ENCODE assay signal across 8 mouse cellular contexts in the genomic region with DNA sequence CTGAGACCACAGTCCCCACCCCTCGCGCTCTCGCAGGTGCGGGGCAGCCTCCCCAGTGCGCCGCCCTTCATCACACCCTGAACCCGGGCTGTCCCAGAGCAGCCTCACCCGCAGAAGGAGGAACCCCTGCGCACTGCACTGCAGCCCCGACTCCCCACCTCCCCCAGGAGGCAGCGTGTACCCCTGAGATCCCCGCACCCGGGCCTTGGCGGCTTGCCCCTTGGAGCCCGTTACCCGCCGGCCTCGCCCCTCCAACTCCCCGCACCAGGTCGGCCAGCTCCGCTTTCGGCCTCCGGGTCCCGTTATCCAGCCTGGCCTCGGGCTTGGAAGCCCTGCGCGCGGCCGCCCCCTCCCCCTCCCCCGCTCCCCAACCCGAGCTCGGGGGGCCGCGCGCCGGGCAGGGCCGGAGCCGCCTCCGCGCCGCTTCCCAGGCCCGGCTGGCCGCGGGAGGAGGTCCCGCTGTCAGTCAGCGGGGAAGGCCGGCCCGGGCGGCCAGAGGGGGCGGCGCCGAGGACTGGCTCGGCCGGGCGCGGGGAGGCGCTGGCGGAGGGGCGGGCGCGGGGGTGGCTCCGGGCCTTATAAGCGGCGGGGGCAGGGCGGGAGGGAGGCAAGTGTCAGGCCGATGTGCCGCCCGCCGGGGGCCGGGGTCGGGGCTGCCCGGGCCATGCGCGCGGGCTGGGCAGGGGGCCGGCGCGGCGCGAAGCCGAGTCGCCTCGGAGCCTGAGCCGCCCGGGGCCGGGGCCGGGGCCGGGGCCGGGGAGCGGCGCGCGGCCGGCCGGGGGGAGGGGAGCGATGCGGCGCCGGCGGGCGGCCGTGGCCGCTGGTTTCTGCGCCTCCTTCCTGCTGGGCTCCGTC. TPM values are rescaled to one million over a fixed set of nuclear protein-coding genes. Genes with fewer than 3 reads are reported as not detected.
A peak's percentile ranks its signal among the peaks of the same experiment; 100 is the strongest.
DNase-seq lines count a peak whose midpoint lies in the region; ATAC-seq and TF ChIP-seq lines count a peak whose summit lies in the region.

A gene (plus strand): TSS at position 619 of the 855 bp plus-strand sequence.

- no peak for TF ChIP-seq EP300 in liver, embryonic 14.5 days (IDR thresholded peaks at IDR 0.05; ENCODE audit: low read depth)

- DNase-seq in spleen, adult 18-20 months = peak; percentile 50 to 61
- DNase-seq in spleen, adult 12 weeks (ENCODE audit: low spot score) = no peak
- peak; percentile 77 for DNase-seq in forebrain, embryonic 10.5 days (ENCODE audit: extremely low spot score, low spot score)
- DNase-seq in kidney, postnatal 14 days = peak; percentile 95
- peak in 2 of 3 experiments; percentile 22 to 26 for DNase-seq in liver, embryonic 14.5 days (ENCODE audit: low read depth in 3 of 3, low spot score in 3 of 3)
- DNase-seq in neural tube, embryonic 11.5 days (ENCODE audit: low spot score) = peak; percentile 91

- H3K4me2 ChIP-seq in heart, embryonic 14.5 days (ENCODE audit: low read length) = peak within 1 kb of the TSS; percentile 95
- peak within 1 kb of the TSS; percentile 59 for H3K4me2 ChIP-seq in liver, embryonic 14.5 days (ENCODE audit: low read depth)
- H3K4me2 ChIP-seq in neural tube, embryonic 11.5 days (ENCODE audit: low read depth) = peak within 1 kb of the TSS; percentile 97

- WGBS in forebrain, embryonic 10.5 days = 2% methylated on average over 97 of the region's 105 CpGs
- under 1% methylated on average over 83 of the region's 105 CpGs for WGBS in heart, embryonic 14.5 days
- WGBS in liver, embryonic 14.5 days (ENCODE audit: insufficient replicate concordance) = under 1% methylated on average over 69 of the region's 105 CpGs
- under 1% methylated on average over 35 of the region's 105 CpGs for WGBS in neural tube, embryonic 11.5 days

- peak within 1 kb of the TSS; percentile 99 for H3K9ac ChIP-seq in heart, embryonic 14.5 days (ENCODE audit: low read length)
- H3K9ac ChIP-seq in liver, embryonic 14.5 days (replicated peaks) = peak within 1 kb of the TSS; percentile 40
- H3K9ac ChIP-seq in neural tube, embryonic 11.5 days (ENCODE audit: low read length) = peak within 1 kb of the TSS; percentile 91

- TF ChIP-seq CTCF in liver, embryonic 14.5 days (IDR thresholded peaks at IDR 0.05; ENCODE audit: low read depth) = no peak
- no peak for TF ChIP-seq CTCF in testis, adult 2 months (IDR thresholded peaks at IDR 0.05; ENCODE audit: control insufficient read depth, insufficient read depth, insufficient replicate concordance, low read depth, low read length)

- peak within 1 kb of the TSS; percentile 96 for H3K27ac ChIP-seq in forebrain, embryonic 10.5 days
- H3K27ac ChIP-seq in heart, embryonic 14.5 days (replicated peaks in 1 of 2; ENCODE audit: control insufficient read depth in 1 of 2, insufficient read depth in 1 of 2, low read depth in 2 of 2, low read length in 2 of 2) = peak within 1 kb of the TSS; percentile 77 to 99
- no peak within 1 kb of the TSS for H3K27ac ChIP-seq in liver, embryonic 14.5 days
- peak within 1 kb of the TSS; percentile 87 for H3K27ac ChIP-seq in neural tube, embryonic 11.5 days (ENCODE audit: low read depth, low read length)
- peak within 1 kb of the TSS; percentile 73 for H3K27ac ChIP-seq in testis, adult 2 months (ENCODE audit: control insufficient read depth, insufficient read depth, low read depth, low read length)

- peaks cover 79% of the 10 kb centered on the region for H3K4me1 ChIP-seq in forebrain, embryonic 10.5 days
- H3K4me1 ChIP-seq in heart, embryonic 14.5 days (ENCODE audit: control insufficient read depth in 2 of 2, insufficient read depth in 2 of 2, low read length in 2 of 2) = peaks cover 32 to 42% of the 10 kb centered on the region in 2 experiments
- H3K4me1 ChIP-seq in liver, embryonic 14.5 days (replicated peaks; ENCODE audit: control insufficient read depth in 2 of 2, insufficient read depth in 2 of 2, low read length in 1 of 2) = peaks cover 0 to 19% of the 10 kb centered on the region in 2 experiments; a peak in 2 of 4 replicates
- H3K4me1 ChIP-seq in neural tube, embryonic 11.5 days (ENCODE audit: control insufficient read depth, insufficient read depth, low read length) = peaks cover 26% of the 10 kb centered on the region
- H3K4me1 ChIP-seq in testis, adult 2 months (ENCODE audit: control insufficient read depth, insufficient read depth, low read length) = peaks cover 13% of the 10 kb centered on the region

- H3K36me3 ChIP-seq in forebrain, embryonic 10.5 days (replicated peaks) = no peaks in the 10 kb centered on the region; the same call in 1 of the 2 replicates
- H3K36me3 ChIP-seq in heart, embryonic 14.5 days (ENCODE audit: control insufficient read depth, insufficient read depth, low read length) = peaks cover 8% of the 10 kb centered on the region; the same call in 1 of the 2 replicates
- H3K36me3 ChIP-seq in liver, embryonic 14.5 days (replicated peaks; ENCODE audit: control insufficient read depth, insufficient read depth, low read depth) = no peaks in the 10 kb centered on the region
- no peaks in the 10 kb centered on the region; the same call in 1 of the 2 replicates for H3K36me3 ChIP-seq in neural tube, embryonic 11.5 days (ENCODE audit: control insufficient read depth, insufficient read depth, low read length)
- H3K36me3 ChIP-seq in testis, adult 2 months (ENCODE audit: control insufficient read depth, insufficient read depth, low read length) = no peaks in the 10 kb centered on the region

- no peaks in the 10 kb centered on the region for H3K9me3 ChIP-seq in forebrain, embryonic 10.5 days
- H3K9me3 ChIP-seq in heart, embryonic 14.5 days (ENCODE audit: control insufficient read depth, low read length) = no peaks in the 10 kb centered on the region
- H3K9me3 ChIP-seq in liver, embryonic 14.5 days (ENCODE audit: control insufficient read depth, low read length) = no peaks in the 10 kb centered on the region
- no peaks in the 10 kb centered on the region for H3K9me3 ChIP-seq in neural tube, embryonic 11.5 days (ENCODE audit: control insufficient read depth, low read length)

- ATAC-seq in heart, embryonic 14.5 days (ENCODE audit: insufficient number of reproducible peaks, insufficient read depth, low FRiP score, low read depth) = peak; percentile 84
- peak; percentile 73 for ATAC-seq in liver, embryonic 14.5 days (ENCODE audit: insufficient read depth)
- peak; percentile 81 for ATAC-seq in neural tube, embryonic 11.5 days (ENCODE audit: insufficient read depth, low FRiP score, low TSS enrichment)

- no peak; the same call in 1 of the 2 replicates for TF ChIP-seq POLR2A in testis, adult 2 months (IDR thresholded peaks at IDR 0.05; ENCODE audit: control insufficient read depth, low read depth, low read length)

- peaks cover 79% of the 10 kb centered on the region for H3K27me3 ChIP-seq in forebrain, embryonic 10.5 days (ENCODE audit: poor library complexity, severe bottlenecking)
- no peaks in the 10 kb centered on the region for H3K27me3 ChIP-seq in heart, embryonic 14.5 days (ENCODE audit: control insufficient read depth, insufficient read depth, low read length)
- peaks cover 29% of the 10 kb centered on the region for H3K27me3 ChIP-seq in liver, embryonic 14.5 days (ENCODE audit: control insufficient read depth, insufficient read depth, low read length)
- H3K27me3 ChIP-seq in neural tube, embryonic 11.5 days (ENCODE audit: control insufficient read depth, insufficient read depth, low read length) = 0 out of 2 replicates have a peak, but pooled peaks cover 2% of the 10 kb centered on the region
- H3K27me3 ChIP-seq in testis, adult 2 months (ENCODE audit: control insufficient read depth, insufficient read depth, low read length) = peaks cover 3% of the 10 kb centered on the region; the same call in 1 of the 2 replicates

- peak within 1 kb of the TSS; percentile 78 for H3K4me3 ChIP-seq in forebrain, embryonic 10.5 days
- peak within 1 kb of the TSS; percentile 90 to 95 for H3K4me3 ChIP-seq in heart, embryonic 14.5 days (ENCODE audit: control insufficient read depth in 1 of 2, insufficient read depth in 1 of 2, low read depth in 1 of 2, low read length in 2 of 2)
- H3K4me3 ChIP-seq in liver, embryonic 14.5 days (ENCODE audit: insufficient read depth in 1 of 2, low read depth in 2 of 2, low read length in 2 of 2) = peak within 1 kb of the TSS; percentile 48 to 56
- H3K4me3 ChIP-seq in neural tube, embryonic 11.5 days (ENCODE audit: low read depth, low read length) = peak within 1 kb of the TSS; percentile 84
- peak within 1 kb of the TSS; percentile 78 for H3K4me3 ChIP-seq in testis, adult 2 months (ENCODE audit: control insufficient read depth, low read depth, low read length)

RNA-seq across cellular contexts. Expression of the gene that starts here (rescaled TPM):
- polyA plus RNA-seq in forebrain, embryonic 10.5 days (2016; fragmentation: Nextera tagmentation; extraction: Ambion mirVana) = 6.2 and 6.6 TPM in 2 replicates
- 12.5 and 20.2 TPM in 2 replicates for polyA plus RNA-seq in heart, embryonic 14.5 days (2014; fragmentation: Nextera tagmentation; extraction: Ambion mirVana)
- polyA plus RNA-seq in liver, embryonic 14.5 days (2012; rRNA removed) = 14.7 and 15.3 TPM in 2 replicates
- 2.3 and 2.8 TPM in 2 replicates for polyA plus RNA-seq in liver, embryonic 14.5 days (2014; fragmentation: Nextera tagmentation; extraction: Ambion mirVana)
- 15.5 and 17.5 TPM in 2 replicates for polyA plus RNA-seq in neural tube, embryonic 11.5 days (2014; fragmentation: Nextera tagmentation; extraction: Ambion mirVana)
- polyA plus RNA-seq in testis, adult 2 months (2012; rRNA removed) = 30.6 and 31.5 TPM in 2 replicates

Comparison
In these comparisons a context has a peak if more than half of its experiments do, and no peak if none do; other contexts are left out.
1. H3K9ac ChIP-seq: peak in every context shown above with its lines; median percentile 99 in heart, embryonic 14.5 days; 91 in neural tube, embryonic 11.5 days; 40 in liver, embryonic 14.5 days.